Mouse (Mus musculus): Measurements from ENCODE around the gene Hexa.

Gene Hexa

GRCm38 (mm10) chr9:59539441-59540137 is at the start of gene Hexa, which contains the start of gene Tmem202:
Gene Hexa (plus strand): TSS chr9:59539540.
Gene Tmem202 (minus strand): TSS chr9:59539847.
- DNase-seq (ENCODE audit: low spot score): peak; percentile 94

- no peak for DNase-seq (ENCODE audit: low spot score)
Observed at GRCm38 (mm10) chr9:59508146-59508545, 31.2 kb upstream of the Hexa start.

- no peak for DNase-seq (ENCODE audit: low spot score)
Observed at GRCm38 (mm10) chr9:59512381-59512780, 27.0 kb upstream of the Hexa start.

GRCm38 (mm10) chr9:59515069-59515468 is 24.3 kb upstream of the Hexa start:
- DNase-seq (ENCODE audit: low spot score): no peak

- DNase-seq (ENCODE audit: low spot score): peak; percentile 28
Observed at GRCm38 (mm10) chr9:59517127-59517526, 22.2 kb upstream of the Hexa start.

GRCm38 (mm10) chr9:59518976-59519375 is 20.4 kb upstream of the Hexa start:
- DNase-seq (ENCODE audit: low spot score): no peak

GRCm38 (mm10) chr9:59519396-59519795 is 19.9 kb upstream of the Hexa start:
- DNase-seq (ENCODE audit: low spot score): no peak

- no peak for DNase-seq (ENCODE audit: low spot score)
Observed at GRCm38 (mm10) chr9:59522906-59523305, 16.4 kb upstream of the Hexa start.

- no peak for DNase-seq (ENCODE audit: low spot score)
Observed at GRCm38 (mm10) chr9:59526727-59527126, 12.6 kb upstream of the Hexa start.

- DNase-seq (ENCODE audit: low spot score): no peak
Observed at GRCm38 (mm10) chr9:59527580-59527979, 11.8 kb upstream of the Hexa start.

GRCm38 (mm10) chr9:59528274-59528673 is 11.1 kb upstream of the Hexa start:
- DNase-seq (ENCODE audit: low spot score): no peak

GRCm38 (mm10) chr9:59531645-59532044 is 7.7 kb upstream of the Hexa start:
- DNase-seq (ENCODE audit: low spot score): no peak

- DNase-seq (ENCODE audit: low spot score): no peak
Observed at GRCm38 (mm10) chr9:59533422-59533821, 5.9 kb upstream of the Hexa start.

GRCm38 (mm10) chr9:59533889-59534288 is 5.5 kb upstream of the Hexa start:
- DNase-seq (ENCODE audit: low spot score): no peak

GRCm38 (mm10) chr9:59537651-59538050 is 1.7 kb upstream of the Hexa start:
- no peak for DNase-seq (ENCODE audit: low spot score)

GRCm38 (mm10) chr9:59541617-59542016 is 2.3 kb downstream of the Hexa start:
- no peak for DNase-seq (ENCODE audit: low spot score)

- DNase-seq (ENCODE audit: low spot score): no peak
Observed at GRCm38 (mm10) chr9:59542766-59543324, 3.5 kb downstream of the Hexa start.

GRCm38 (mm10) chr9:59544739-59545138 is 5.4 kb downstream of the Hexa start:
- DNase-seq (ENCODE audit: low spot score): no peak

GRCm38 (mm10) chr9:59547869-59548268 is 8.5 kb downstream of the Hexa start:
- no peak for DNase-seq (ENCODE audit: low spot score)

GRCm38 (mm10) chr9:59548961-59549487 is 9.7 kb downstream of the Hexa start:
- DNase-seq (ENCODE audit: low spot score): no peak

GRCm38 (mm10) chr9:59550077-59550476 is 10.7 kb downstream of the Hexa start:
- DNase-seq (ENCODE audit: low spot score): no peak

- DNase-seq (ENCODE audit: low spot score): no peak
Observed at GRCm38 (mm10) chr9:59551017-59551416, 11.7 kb downstream of the Hexa start.

- DNase-seq (ENCODE audit: low spot score): no peak
Observed at GRCm38 (mm10) chr9:59551620-59552031, 12.3 kb downstream of the Hexa start.

- no peak for DNase-seq (ENCODE audit: low spot score)
Observed at GRCm38 (mm10) chr9:59552610-59553009, 13.3 kb downstream of the Hexa start.
